Comparison of ENCODE assay signal across 23 mouse cellular contexts in the genomic region with DNA sequence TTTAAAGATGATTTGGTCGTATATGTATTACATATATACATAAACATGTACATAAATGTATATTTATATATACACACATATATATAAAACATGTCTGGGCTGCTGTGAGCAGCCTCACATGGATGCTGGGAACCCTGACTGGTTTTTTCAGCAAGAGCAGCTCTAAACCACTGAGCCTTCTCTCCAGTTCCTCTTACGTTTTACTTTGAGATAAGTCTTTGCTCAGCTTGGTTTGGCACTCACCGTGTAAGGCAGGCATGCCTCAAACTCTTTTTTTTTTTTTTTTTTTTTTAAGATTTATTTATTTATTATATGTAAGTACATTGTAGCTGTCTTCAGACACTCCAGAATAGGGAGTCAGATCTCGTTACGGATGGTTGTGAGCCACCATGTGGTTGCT. TPM values are rescaled to one million over a fixed set of nuclear protein-coding genes. Genes with fewer than 3 reads are reported as not detected.
DNase-seq lines count a peak whose midpoint lies in the region; ATAC-seq and TF ChIP-seq lines count a peak whose summit lies in the region.
"Had no signal": no experiment of that assay in that cellular context is flagged by ENCODE, and none has a peak within 500 bp of the region (broad histone marks: within the 10 kb centered on the region; RNA-seq: fewer than 3 reads in every experiment).

No protein-coding gene starts in this region.

- peaks cover 5 to 15% of the 10 kb centered on the region in 2 experiments; a peak in 3 of 4 replicates for H3K4me1 ChIP-seq in MEL (ENCODE audit: control insufficient read depth in 1 of 2, insufficient read depth in 2 of 2, low read length in 2 of 2)
- no peaks in the 10 kb centered on the region for H3K4me1 ChIP-seq in intestine, embryonic 15.5 days (replicated peaks)
- H3K4me1 ChIP-seq in lung, adult 2 months (ENCODE audit: control insufficient read depth, insufficient read depth, low read length): peaks cover 4% of the 10 kb centered on the region; the same call in 1 of the 2 replicates

- 67% methylated on average over 5 of the region's 5 CpGs for WGBS in intestine, embryonic 15.5 days
- 45% methylated on average over 5 of the region's 5 CpGs for WGBS in lung, adult 2 months

- H3K4me2 ChIP-seq in intestine, embryonic 15.5 days (replicated peaks): no peak overlapping the region

- no peak overlapping the region for H3K27ac ChIP-seq in MEL (ENCODE audit: control insufficient read depth, low read depth, low read length)
- H3K27ac ChIP-seq in intestine, embryonic 15.5 days: no peak overlapping the region

- no peak for TF ChIP-seq RAD21 in MEL (IDR thresholded peaks at IDR 0.05; ENCODE audit: low read depth, low read length)

- H3K4me3 ChIP-seq in MEL (ENCODE audit: control insufficient read depth in 1 of 2, insufficient read depth in 1 of 2, low read depth in 2 of 2, low read length in 2 of 2): no peak overlapping the region
- no peak overlapping the region for H3K4me3 ChIP-seq in intestine, embryonic 15.5 days (replicated peaks)
- no peak overlapping the region for H3K4me3 ChIP-seq in lung, adult 2 months (replicated peaks; ENCODE audit: extremely low read depth, low read depth, low read length)

- TF ChIP-seq CTCF in MEL (IDR thresholded peaks at IDR 0.05 in 2 of 3, conservative IDR thresholded peaks at IDR 0.05 in 1 of 3; ENCODE audit: control insufficient read depth in 1 of 3, insufficient read depth in 1 of 3, low read depth in 2 of 3, low read length in 3 of 3, poor library complexity in 1 of 3, severe bottlenecking in 1 of 3): no peak
- no peak for TF ChIP-seq CTCF in lung, adult 2 months (IDR thresholded peaks at IDR 0.05; ENCODE audit: insufficient read depth, low read length)

- no peaks in the 10 kb centered on the region for H3K27me3 ChIP-seq in MEL (ENCODE audit: control insufficient read depth in 1 of 2, insufficient read depth in 2 of 2, low read length in 2 of 2)
- H3K27me3 ChIP-seq in intestine, embryonic 15.5 days (replicated peaks): peaks cover 16% of the 10 kb centered on the region
- H3K27me3 ChIP-seq: CH12.LX, Patski had no signal

- TF ChIP-seq EP300 in MEL (IDR thresholded peaks at IDR 0.05; ENCODE audit: low read depth in 1 of 2, low read length in 2 of 2): no peak

- no peaks in the 10 kb centered on the region for H3K9me3 ChIP-seq in MEL (replicated peaks; ENCODE audit: insufficient read depth, low read length)
- no peaks in the 10 kb centered on the region for H3K9me3 ChIP-seq in intestine, embryonic 15.5 days

- H3K36me3 ChIP-seq in MEL (ENCODE audit: control insufficient read depth in 1 of 2, insufficient read depth in 2 of 2, low read length in 2 of 2): peaks cover 0 to 7% of the 10 kb centered on the region in 2 experiments; a peak in 1 of 4 replicates
- no peaks in the 10 kb centered on the region for H3K36me3 ChIP-seq in intestine, embryonic 15.5 days
- H3K36me3 ChIP-seq: G1E had no signal

- ATAC-seq in intestine, embryonic 15.5 days: no peak
- ATAC-seq: activated CD4-positive, CD25-positive, alpha-beta regulatory T cell, adult 4 months; CD4-positive, CD25-positive, alpha-beta regulatory T cell, adult 4 months; Patski had no signal

- H3K9ac ChIP-seq in MEL (ENCODE audit: control insufficient read depth, low read depth, low read length, poor library complexity, severe bottlenecking): no peak overlapping the region
- H3K9ac ChIP-seq in intestine, embryonic 15.5 days: no peak overlapping the region

- intact Hi-C loops in heart, postnatal 25 days (cut with DNase I): no loop called here

- TF ChIP-seq POLR2A in MEL (IDR thresholded peaks at IDR 0.05; ENCODE audit: control insufficient read depth in 1 of 2, insufficient read depth in 1 of 2, low read depth in 1 of 2, low read length in 2 of 2, poor library complexity in 1 of 2): no peak
- TF ChIP-seq POLR2A in lung, adult 2 months (IDR thresholded peaks at IDR 0.05; ENCODE audit: borderline replicate concordance, extremely low read depth, low read depth, low read length): no peak

- peak; percentile 44 for DNase-seq in heart, adult 11 months
- DNase-seq in heart, postnatal 25 days (ENCODE audit: low spot score): no peak
- peak; percentile 34 for DNase-seq in 416B (ENCODE audit: low read depth)
- peak; percentile 74 for DNase-seq in MEL (ENCODE audit: low read depth, low spot score)
- DNase-seq in lung, adult 2 months: no peak
- DNase-seq: adrenal gland, adult 2 months; adrenal gland, adult 8-10 months; adrenal gland, postnatal 10 days; adrenal gland, postnatal 14 days; adrenal gland, postnatal 25 days; adrenal gland, postnatal 36 days; B cell, adult 2 months; cerebellum, adult 11 months; cerebellum, adult 11-12 months; cerebellum, adult 18-20 months; cerebellum, adult 2 months; cerebellum, adult 8-10 months had no signal

- no peaks in the 10 kb centered on the region for H3K79me2 ChIP-seq in MEL (ENCODE audit: control insufficient read depth, insufficient read depth, low read length, poor library complexity)

TF ChIP-seq in MEL, 35 proteins besides CTCF, POLR2A, EP300 and RAD21:
- TF ChIP-seq BHLHE40 (IDR thresholded peaks at IDR 0.05; ENCODE audit: borderline replicate concordance, low read depth, low read length) (no peak), ZNF384 (IDR thresholded peaks at IDR 0.05; ENCODE audit: low read depth, low read length) (peak; percentile 86)

RNA-seq across cellular contexts. Expression of gene Adap2, which starts 3.3 kb away (rescaled TPM):
- total RNA-seq in heart, postnatal 25 days (2021): 10 to 100 TPM; 10.3 to 15.1 TPM
- total RNA-seq in MEL (2012; rRNA removed): not detected in 2 replicates
- not detected for polyA plus RNA-seq in MEL (2012; ENCODE audit: insufficient read depth in 1 of 2, insufficient read length in 2 of 2, low read depth in 1 of 2, low replicate concordance in 2 of 2, missing spikeins in 1 of 2)
- 3.6 and 4.2 TPM in 2 replicates for polyA plus RNA-seq in intestine, embryonic 15.5 days (2015; fragmentation: Nextera tagmentation; extraction: Ambion mirVana)
- polyA plus RNA-seq in lung, adult 2 months (2012; rRNA removed): 7.0 and 18.2 TPM in 2 replicates
- total RNA-seq: CH12.LX, G1E had no signal
- polyA plus RNA-seq: G1E had no signal

RNA-seq across cellular contexts. Expression of gene Tefm, which starts 8.6 kb away (rescaled TPM):
- 10 to 100 TPM; 25.8 to 29.7 TPM for total RNA-seq in heart, postnatal 25 days (2021)
- 30.0 and 33.9 TPM in 2 replicates for total RNA-seq in MEL (2012; rRNA removed)
- 10 to 100 TPM in 1 of 2 experiments, not detected in 1; 23.6 TPM for polyA plus RNA-seq in MEL (2012; ENCODE audit: insufficient read depth in 1 of 2, insufficient read length in 2 of 2, low read depth in 1 of 2, low replicate concordance in 2 of 2, missing spikeins in 1 of 2)
- 30.9 and 33.8 TPM in 2 replicates for polyA plus RNA-seq in intestine, embryonic 15.5 days (2015; fragmentation: Nextera tagmentation; extraction: Ambion mirVana)
- 2.7 and 4.3 TPM in 2 replicates for polyA plus RNA-seq in lung, adult 2 months (2012; rRNA removed)

RNA-seq across cellular contexts. Expression of gene Rnf135, which starts 33.1 kb away (rescaled TPM):
- 1 to 10 TPM; 5.8 to 6.0 TPM for total RNA-seq in heart, postnatal 25 days (2021)
- 4.1 and 5.2 TPM in 2 replicates for total RNA-seq in MEL (2012; rRNA removed)
- polyA plus RNA-seq in MEL (2012; ENCODE audit: insufficient read depth in 1 of 2, insufficient read length in 2 of 2, low read depth in 1 of 2, low replicate concordance in 2 of 2, missing spikeins in 1 of 2): 1 to 10 TPM in 1 of 2 experiments, not detected in 1; 8.0 TPM
- polyA plus RNA-seq in intestine, embryonic 15.5 days (2015; fragmentation: Nextera tagmentation; extraction: Ambion mirVana): 10.1 and 10.8 TPM in 2 replicates
- polyA plus RNA-seq in lung, adult 2 months (2012; rRNA removed): 8.1 and 9.4 TPM in 2 replicates

RNA-seq across cellular contexts. Expression of gene Rhot1, which starts 58.3 kb away (rescaled TPM):
- 10 to 100 TPM; 62.4 to 68.1 TPM for total RNA-seq in heart, postnatal 25 days (2021)
- total RNA-seq in MEL (2012; rRNA removed): 39.8 and 43.7 TPM in 2 replicates
- polyA plus RNA-seq in MEL (2012; ENCODE audit: insufficient read depth in 1 of 2, insufficient read length in 2 of 2, low read depth in 1 of 2, low replicate concordance in 2 of 2, missing spikeins in 1 of 2): 100 to 1,000 TPM in 1 of 2 experiments, 10 to 100 TPM in 1; 44.3 to 919 TPM
- polyA plus RNA-seq in intestine, embryonic 15.5 days (2015; fragmentation: Nextera tagmentation; extraction: Ambion mirVana): 43.2 and 46.6 TPM in 2 replicates
- polyA plus RNA-seq in lung, adult 2 months (2012; rRNA removed): 8.7 and 14.9 TPM in 2 replicates

Comparison
In these comparisons a context has a peak if more than half of its experiments do, and no peak if none do; other contexts are left out.
1. DNase-seq: peak in heart, adult 11 months (single experiment), 416B (single experiment) and MEL (single experiment); none in heart, postnatal 25 days (single experiment) and lung, adult 2 months (single experiment).